In genomic region chr9:119002267-119002666, GRCm38 (mm10) we compare ENCODE assay signal across 8 mouse cellular contexts. TPM values are rescaled to one million over a fixed set of nuclear protein-coding genes. Genes with fewer than 3 reads are reported as not detected.
A peak's percentile ranks its signal among the peaks of the same experiment; 100 is the strongest.
DNase-seq lines count a peak whose midpoint lies in the region.

No protein-coding gene starts in this region.

- DNase-seq in adrenal gland, postnatal 36 days, result peak; percentile 12 to 37
- DNase-seq in heart, adult 8-10 months (ENCODE audit: low spot score), result peak; percentile 51
- DNase-seq in kidney, postnatal 14 days, result peak; percentile 76
- peak; percentile 72 for DNase-seq in lung, postnatal 14 days
- no peak for DNase-seq in ovary, postnatal 10 days (ENCODE audit: low spot score)
- DNase-seq in thymus, adult 18-20 months, result no peak
- no peak for DNase-seq in thymus, postnatal 4 days
- DNase-seq in thymus, postnatal 36 days, result no peak

RNA-seq across cellular contexts. Expression of gene Vill, which starts 50.3 kb away (rescaled TPM):
- 1 to 10 TPM in 1 of 2 experiments, under 1 TPM in 1; 0.66 to 1.4 TPM for total RNA-seq in adrenal gland, postnatal 36 days (2021)
- total RNA-seq in heart, adult 8-10 months (2022), result under 1 TPM in 3 of 4 experiments, not detected in 1; 0.26 to 0.73 (median 0.50) TPM

Comparison
In these comparisons a context has a peak if more than half of its experiments do, and no peak if none do; other contexts are left out.
1. DNase-seq: peak in adrenal gland, postnatal 36 days (2 of 2), heart, adult 8-10 months (single experiment), kidney, postnatal 14 days (single experiment) and lung, postnatal 14 days (single experiment); none in ovary, postnatal 10 days (single experiment), thymus, adult 18-20 months (0 of 2), thymus, postnatal 4 days (single experiment) and thymus, postnatal 36 days (0 of 2).